Mouse (Mus musculus) granulocyte monocyte progenitor cell, adult 5-6 weeks (primary cell): Measurements from ENCODE around the gene Kcnd3. TPM values are rescaled to one million over a fixed set of nuclear protein-coding genes. Genes with fewer than 3 reads are reported as not detected.
A peak's percentile ranks its signal among the peaks of the same experiment; 100 is the strongest.

Source experiments
- ATAC-seq: replicated peaks from 2 replicates; pipeline ENCODE4 v1.8.0; 2016; ENCODE audit warnings: mild to moderate bottlenecking, moderate TSS enrichment, inconsistent platforms; ENCODE audit not compliant: poor library complexity, severe bottlenecking
- total RNA-seq, 2 experiments: library from RNA; stranded (forward) in 1 of 2; stranded (reverse) in 1 of 2; fragments of 200-712, 200-1000 nt in 1 of 2; fragments of >200 nt in 1 of 2; fragmentation: Nextera tagmentation in 1 of 2; gene quantifications; 2 replicates each; pipeline ENCODE4 v1.2.3; 2014 to 2017

The Kcnd3 gene
- total RNA-seq, 2 experiments from 2014 or later = not detected

DNA sequence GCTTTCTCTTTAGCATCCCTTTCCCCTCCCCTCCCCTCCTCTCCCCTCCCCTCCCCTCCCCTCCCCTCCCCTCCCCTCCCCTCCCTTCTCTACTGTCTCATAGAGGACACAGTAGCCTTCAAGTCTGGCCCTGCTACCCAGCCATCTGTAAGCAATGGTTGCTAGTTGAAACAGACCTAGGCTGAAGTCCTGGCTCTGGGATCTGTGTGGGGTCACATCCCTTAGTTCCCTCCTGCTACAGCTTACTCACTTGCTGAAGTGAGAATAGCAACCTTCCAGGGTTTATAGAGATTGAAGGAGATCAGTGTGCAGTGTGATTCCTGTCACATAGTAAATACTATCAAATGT is 262.7 kb downstream of the Kcnd3 start:
- no peak for ATAC-seq

DNA sequence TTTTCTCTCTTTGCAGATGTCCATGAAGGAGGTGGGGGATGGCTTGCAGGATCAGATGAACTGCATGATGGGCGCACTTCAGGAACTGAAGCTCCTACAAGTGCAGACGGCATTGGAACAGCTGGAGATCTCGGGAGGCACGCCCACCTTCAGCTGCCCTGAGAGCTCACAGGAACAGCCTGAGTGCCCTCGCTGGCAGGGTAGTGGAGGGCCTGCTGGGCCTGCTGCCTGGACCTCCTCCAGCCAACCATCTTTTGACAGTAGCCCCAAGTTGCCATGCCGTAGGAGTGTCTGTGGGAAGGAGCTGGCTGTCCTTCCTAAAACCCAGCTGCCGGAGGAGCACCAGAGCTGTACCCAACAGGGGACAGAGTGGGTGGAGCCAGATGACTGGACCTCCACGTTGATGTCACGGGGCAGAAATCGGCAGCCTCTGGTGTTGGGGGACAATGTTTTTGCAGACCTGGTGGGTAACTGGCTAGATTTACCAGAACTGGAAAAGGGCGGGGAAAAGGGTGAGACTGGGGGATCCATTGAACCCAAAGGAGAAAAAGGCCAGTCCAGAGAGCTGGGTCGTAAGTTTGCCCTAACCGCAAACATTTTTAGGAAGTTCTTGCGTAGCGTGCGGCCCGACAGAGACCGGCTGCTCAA is 264.3 kb downstream of the Kcnd3 start:
- peak; percentile 28; the same call in 1 of the 2 replicates for ATAC-seq

DNA sequence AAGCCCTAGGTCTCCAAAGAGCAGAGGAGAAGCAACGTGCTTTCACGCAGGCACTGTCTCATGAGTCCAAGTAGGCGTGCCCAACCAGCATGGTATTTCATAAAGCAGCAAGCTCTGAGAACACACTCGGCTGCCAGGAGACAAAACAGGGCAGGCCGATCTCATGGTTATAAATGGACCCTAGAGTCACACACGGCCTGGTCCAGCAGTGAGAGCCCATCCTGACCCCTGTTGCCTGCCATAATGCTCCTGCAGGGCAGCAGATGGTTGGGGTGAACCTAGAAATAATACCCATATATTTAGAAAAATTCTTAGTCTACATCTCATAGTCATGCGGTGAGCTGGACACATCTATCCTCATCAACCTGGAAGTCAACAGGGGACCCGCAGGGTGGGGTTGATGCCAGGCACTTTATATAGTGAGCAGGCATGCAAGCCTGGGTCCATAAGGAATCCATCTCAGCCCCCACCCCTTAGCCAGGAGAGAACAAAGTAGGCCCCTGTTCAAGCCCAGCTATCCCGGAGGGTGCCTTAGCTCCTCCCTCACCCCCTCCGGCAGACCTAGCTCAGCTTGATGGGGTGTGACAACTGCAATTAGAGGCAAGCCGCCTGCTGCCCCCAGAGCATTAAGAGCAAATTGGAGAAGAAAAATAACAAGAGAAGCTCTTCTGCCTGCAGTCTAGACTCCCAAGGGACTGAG is 265.9 kb downstream of the Kcnd3 start:
- ATAC-seq = no peak

DNA sequence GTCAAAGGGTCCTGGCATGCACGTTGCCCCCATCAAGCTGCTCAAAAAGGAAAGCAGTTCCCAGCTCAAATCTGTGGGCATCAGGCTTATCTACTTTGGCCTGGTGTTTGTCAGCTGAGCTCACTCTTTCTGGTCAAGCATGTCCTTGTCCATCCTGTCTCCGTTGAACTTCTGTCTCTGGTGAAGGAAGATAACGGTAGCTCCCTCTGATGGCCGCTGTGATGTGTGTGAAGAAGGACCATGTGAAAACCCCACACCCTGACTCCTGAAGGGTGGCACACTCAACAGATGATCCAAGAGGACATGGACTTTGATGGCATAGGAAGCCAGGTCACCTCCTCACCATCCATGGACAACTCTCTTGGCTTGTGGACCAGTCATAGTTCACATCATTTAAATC is 266.6 kb downstream of the Kcnd3 start:
- no peak for ATAC-seq

DNA sequence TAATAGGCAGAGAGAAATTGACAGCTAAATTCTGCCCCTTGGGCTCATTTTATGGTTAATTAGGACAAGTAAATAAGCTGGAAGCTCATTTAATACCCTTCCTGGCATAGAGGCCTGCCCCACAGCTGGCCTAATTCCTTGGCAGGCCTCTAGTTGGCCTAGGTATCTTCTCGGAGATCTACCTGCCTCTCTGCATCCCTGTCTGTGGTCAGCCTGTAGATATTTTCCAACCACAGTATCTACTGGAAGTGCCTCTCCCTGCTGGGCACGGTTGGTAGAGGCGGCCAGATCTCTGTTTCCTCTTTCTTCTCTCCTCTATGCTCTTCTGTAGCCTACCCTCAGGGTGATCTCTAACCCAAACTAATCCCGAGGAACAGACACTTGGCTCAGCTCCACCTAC is 267.8 kb downstream of the Kcnd3 start:
- ATAC-seq = no peak

DNA sequence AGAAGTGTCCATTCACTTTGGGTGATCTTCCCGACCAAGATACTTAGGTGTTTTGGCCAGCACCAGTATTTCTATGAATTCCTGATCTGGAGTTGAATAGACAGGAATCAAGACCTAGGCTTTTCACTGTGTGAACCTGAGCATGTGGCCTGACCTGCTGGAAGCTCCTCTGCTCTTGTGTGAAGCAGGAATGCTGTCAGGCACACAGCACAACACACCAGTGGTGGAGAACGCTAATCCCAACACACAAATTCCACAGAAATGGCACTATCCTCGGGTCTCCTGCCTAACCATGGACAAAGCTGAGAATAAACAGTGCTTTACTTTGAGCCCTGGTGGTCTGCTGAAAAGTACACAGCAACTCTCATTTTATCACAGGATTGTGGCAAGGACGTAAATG is 268.4 kb downstream of the Kcnd3 start:
- ATAC-seq = no peak

DNA sequence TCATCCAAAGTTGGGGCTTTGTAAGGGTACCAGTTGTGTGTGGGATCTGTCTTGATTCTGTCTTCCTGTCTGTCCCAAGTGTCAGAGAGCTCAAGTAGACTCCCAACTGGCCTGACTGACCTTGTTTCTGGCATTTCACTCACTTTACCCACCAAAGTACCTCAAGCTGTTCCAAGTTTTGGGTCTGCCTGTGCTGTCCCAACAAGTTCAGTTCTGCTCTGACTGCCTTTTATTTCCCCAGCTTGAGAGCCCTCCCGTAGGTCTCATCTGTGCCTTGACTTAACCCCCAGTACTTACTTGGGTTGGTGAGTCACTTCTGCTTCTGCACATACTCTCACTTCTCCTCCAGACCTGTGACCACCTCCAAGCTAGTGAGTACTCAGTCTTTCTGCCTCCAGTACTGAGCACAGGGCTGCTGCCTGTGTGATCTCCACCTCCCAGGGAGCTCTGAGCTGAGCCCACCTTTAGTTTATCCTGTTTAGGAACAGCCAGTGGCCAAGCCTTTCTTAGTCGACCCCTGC is 269.6 kb downstream of the Kcnd3 start:
- peak; percentile 88 for ATAC-seq

DNA sequence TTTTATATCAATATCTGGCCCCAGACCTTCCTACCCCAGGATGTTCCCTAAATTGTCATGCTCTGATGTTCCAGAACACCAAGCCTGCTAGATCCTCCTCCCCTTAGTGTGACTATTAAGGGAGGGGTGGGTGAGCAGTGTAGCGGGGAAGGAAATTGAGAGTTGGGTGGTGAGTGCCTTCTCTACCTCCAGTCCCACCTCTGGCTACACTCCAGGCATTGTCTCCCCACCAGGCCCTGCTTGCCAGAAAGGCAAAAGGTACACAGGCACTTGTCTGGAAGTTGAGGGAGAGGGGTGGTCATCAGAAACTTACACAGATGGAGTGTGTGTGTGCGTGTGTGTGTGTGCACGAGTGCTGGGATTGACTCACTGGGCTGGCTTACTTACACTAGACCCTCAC is 270.4 kb downstream of the Kcnd3 start:
- no peak for ATAC-seq

Other genes with a start within 250 kb of the Kcnd3 start
- gene Ddx20, start 235.2 kb downstream of the Kcnd3 start, total RNA-seq (2014; fragmentation: Nextera tagmentation) = 27.8 and 30.0 TPM in 2 replicates
- gene Ddx20, start 235.2 kb downstream of the Kcnd3 start, total RNA-seq (2017) = 50.3 and 58.6 TPM in 2 replicates